Mouse (Mus musculus): ENCODE measurements around the gene Gm11213.
A peak's percentile ranks its signal among the peaks of the same experiment; 100 is the strongest.

Gm11213 gene

DNA sequence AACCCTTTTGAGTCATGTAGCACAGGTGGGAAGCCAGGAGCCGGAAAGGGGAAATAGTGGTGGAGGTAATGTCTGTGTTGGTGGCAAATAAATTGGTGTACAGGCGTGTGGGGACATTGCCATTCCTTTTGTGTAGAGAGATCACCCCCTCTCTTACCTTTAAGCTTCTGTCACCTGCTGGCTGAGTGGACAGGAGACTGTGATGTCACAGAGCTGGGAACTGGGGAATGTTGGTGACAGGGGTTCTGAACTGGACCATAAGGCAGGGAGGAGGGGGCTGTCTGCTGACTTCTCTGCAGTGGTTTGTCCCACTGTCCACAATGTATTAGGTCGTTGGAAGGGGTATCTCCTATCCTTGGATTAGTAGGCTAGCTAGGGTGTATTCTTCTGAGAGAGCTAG, at the start of gene Gm11213:
Gene Gm11213, minus strand, starts transcription at position 317 of the 400 bp plus-strand sequence.
- DNase-seq (ENCODE audit: low read depth, low spot score), result no peak

DNA sequence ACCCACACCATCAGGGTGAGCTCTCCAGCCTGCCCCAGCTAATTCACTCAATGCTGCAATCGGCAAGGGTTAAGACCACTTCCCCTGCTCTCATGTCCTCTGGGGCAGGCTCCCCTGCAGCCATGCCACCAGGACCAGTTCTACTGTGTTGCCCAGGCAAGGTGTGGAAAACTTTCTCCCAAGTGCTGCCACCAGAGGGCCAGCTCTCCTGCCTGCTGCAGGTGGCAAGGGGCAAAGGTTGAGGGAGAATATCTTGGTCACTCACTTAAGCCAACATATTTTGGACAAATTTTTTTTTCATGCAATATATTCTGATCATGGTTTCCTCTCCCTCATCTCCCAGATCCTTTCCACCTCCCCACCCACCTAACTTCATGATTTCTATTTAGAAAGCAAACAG, 49.3 kb upstream of the Gm11213 start:
- DNase-seq (ENCODE audit: low read depth, low spot score), result no peak

DNA sequence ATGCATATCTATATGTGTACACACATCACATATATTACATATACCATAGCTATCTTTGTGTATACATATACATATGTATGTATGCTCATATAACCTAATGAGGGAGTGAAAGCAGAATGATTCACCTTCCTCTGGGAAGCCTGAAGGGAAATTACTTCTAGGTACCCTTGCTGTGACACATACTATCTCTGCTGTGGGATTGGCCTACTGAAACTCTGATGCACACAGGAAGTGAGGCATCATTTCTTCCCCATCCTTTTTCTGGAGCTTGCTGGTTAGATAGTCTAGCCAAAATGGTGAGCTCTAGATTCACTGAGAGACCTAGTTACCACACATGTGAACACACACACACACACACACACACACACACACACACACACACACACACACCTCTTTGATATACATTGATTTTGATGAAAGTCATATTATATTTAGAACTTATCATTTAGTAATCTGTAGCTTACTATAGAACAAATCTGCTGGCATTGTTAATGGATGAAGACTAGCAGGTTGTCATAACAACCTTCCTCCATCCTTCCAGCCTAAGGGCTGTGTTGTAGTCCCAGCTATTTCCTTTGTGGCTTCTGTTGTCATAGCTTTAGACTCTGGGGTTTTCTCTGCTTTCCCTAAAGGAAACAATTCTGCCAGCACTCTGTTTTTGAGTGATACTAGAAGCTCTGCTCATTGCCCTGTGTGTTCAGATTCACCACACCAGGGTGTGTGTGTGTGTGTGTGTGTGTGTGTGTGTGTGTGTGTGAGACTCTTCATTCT, 39.1 kb upstream of the Gm11213 start:
- no peak for DNase-seq (ENCODE audit: low read depth, low spot score)

DNA sequence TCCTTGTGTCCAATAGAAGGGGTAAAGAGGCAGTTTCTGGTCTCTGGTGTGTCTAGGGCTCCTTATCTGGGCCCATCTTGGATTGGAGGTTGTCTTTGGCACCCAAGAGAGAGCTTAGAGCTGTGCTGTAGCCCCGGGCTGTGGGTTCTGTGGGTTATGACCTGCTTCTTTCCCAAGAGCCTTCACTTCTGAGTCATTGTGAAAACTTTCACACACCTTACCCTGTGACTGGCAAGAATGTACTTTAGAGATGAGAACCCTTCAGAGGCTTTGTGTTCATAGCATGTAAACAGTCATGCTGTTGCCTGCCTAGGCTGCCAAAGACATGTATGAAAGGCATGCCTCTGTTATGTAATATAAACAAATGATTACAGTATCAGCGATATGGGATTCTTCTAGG, 34.8 kb upstream of the Gm11213 start:
- no peak for DNase-seq (ENCODE audit: low read depth, low spot score)

DNA sequence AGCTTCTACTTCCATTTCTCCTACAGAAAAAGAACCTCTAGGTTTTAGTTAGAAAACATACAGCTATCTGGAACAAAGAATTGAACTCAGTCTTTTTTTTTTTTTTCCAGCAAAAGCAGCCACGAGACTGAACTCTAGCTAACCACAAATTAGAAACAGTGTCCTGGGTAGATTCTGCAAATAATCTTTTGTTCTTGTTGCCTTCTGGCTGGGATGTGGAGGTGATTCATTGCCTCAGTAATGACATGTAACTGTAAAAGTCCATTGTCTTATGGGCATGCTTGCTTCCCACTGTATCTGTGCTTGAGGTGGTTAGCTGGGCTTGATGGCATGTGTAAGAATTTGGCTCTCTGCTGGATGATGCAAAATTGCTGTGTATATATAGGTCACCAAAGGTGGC, 33.5 kb upstream of the Gm11213 start:
- peak; percentile 11 for DNase-seq (ENCODE audit: low read depth, low spot score)

DNA sequence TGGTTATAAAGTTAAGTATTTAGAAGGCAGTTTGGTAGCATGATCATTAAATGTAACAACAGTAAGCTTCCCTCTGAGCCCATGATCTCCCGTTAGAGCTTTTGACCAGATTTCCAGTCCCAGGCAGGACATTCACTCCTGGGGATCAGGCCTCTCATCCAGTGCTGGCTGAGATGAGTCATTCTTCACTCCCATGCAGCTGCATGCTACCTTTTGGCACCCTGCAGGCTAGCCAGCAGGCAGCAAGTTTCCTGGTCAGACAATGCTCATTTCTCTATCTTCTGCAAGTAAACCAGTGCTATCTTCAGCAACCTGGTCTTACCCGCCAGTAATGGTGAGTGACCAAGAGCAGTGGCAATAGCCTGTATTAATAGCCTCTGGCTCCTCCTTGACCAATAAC, 28.1 kb upstream of the Gm11213 start:
- no peak for DNase-seq (ENCODE audit: low read depth, low spot score)

DNA sequence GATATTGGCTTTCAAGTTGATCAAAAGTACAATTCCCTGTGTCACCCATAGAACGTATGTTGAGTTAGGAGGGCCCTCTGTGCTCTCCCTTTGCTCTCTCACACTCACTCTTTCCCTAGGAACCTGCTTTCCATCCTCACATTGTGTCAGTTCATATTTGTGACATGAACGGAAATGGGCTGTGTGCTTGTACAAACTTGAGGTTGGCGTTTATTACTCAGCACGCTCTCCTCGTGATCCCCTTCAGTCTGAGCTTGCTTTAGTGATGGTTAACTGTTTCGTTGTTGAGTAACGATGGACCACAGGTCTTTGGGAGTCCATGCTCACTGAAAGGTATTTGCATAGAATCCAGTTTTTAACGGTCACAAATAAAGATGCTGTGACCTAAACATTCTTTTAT, 22.1 kb upstream of the Gm11213 start:
- DNase-seq (ENCODE audit: low read depth, low spot score), result no peak

DNA sequence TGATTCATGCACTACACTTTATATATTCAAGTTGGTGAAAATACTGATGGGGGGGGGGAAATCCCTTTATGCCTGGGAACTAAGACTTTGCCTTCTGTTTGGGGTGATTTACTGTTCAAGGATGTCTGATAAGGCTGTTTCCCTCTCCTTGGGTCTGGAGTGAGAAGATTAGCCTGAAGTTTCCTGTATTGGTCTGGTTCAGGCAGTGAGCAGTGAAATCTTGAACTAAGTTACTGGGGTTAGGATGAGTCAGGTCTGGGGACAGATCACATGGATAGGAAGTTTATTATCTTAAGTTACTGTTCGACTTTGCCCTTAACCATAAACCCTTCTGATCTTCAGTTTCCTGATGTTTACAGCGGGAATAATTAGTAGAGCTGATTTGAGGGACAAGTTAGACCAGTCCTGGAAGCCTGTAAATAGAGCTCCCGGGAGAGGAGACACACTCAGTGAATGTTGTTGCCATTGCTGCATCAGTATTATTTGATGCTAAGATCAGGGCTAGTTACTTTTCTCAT, 20.6 kb upstream of the Gm11213 start:
- no peak for DNase-seq (ENCODE audit: low read depth, low spot score)

DNA sequence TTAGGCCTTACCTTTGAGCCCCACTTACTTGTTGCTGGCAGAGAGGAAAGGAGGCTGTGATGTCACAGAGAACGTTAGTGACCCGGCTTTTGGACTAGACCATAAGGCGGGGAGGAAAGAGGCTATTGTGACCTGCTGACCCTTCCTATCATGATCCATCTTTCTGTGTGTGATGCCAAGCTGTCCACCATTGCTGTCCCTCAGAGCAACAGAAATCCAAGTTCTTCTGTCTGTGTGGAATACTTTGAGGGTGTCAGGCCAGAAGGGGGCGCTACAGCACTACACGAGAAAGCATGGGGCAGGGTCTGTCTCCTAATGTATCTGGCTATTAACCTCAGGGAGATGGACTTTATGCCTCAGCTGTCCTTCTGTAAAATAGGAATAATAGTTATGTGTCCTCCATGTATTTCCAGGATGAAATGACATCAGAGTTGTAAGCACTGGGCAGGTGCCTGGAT, 17.3 kb upstream of the Gm11213 start, which contains the start of gene Tex48:
Gene Tex48, minus strand, starts transcription at position 51 of the 458 bp plus-strand sequence.
- no peak for DNase-seq (ENCODE audit: low read depth, low spot score)

DNA sequence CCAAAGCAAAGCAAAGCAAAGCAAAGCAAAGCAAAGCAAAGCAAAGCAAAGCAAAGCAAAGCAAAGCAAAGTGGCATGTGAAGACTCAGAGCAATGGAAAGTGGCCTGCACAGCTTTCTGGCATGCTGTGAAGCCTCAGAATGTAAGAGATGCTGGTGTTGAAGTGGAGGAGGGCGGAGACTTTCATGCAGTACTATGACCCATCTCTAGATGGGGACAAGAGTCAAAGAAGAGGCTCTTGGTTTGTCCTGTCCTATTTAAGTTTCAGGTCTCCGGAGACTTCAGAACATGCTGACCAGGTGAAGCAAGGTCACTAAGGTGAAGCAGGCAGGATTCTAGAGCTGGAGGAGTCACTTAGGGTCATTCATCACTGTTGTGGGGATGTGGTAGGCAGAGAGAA, 16.8 kb upstream of the Gm11213 start:
- peak; percentile 8 for DNase-seq (ENCODE audit: low read depth, low spot score)

DNA sequence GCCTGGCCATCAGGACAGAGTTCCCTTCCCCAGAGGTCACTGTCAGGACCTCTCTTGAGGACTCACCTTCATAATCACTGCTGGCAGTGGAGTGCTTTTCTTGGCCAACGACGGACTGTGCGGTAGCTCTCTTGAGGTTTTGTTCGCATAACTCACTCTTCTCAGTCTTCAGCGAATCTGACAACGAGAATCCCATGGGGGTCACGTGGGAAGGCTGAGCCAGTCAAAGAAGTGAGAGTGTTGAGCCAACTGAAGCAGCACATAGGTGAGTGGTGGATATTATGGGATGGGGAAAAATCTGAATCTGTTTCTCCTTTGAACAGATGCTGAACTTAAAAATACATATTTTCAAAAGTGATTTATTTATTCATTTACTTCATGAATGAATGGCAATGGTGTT, 3.3 kb upstream of the Gm11213 start:
- DNase-seq (ENCODE audit: low read depth, low spot score), result no peak

DNA sequence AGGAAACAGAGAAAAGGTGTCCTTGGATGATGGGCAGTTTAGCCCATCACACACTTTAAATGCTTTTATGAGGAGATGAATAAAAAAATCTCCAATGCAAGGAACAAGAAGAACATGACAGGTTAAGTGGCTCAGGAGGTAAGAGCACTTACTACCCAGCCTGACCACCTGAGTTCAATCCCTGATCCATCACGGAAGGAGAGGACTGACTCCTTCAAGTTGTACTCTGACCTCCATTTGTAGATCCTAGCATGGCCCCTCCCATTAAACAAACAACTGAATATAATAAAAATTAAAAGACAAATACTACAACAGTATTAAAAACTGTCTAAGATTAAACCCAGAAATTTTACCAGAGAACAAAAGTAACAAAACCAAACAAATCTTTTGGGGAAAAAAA, 907 bp upstream of the Gm11213 start:
- DNase-seq (ENCODE audit: low read depth, low spot score), result no peak

DNA sequence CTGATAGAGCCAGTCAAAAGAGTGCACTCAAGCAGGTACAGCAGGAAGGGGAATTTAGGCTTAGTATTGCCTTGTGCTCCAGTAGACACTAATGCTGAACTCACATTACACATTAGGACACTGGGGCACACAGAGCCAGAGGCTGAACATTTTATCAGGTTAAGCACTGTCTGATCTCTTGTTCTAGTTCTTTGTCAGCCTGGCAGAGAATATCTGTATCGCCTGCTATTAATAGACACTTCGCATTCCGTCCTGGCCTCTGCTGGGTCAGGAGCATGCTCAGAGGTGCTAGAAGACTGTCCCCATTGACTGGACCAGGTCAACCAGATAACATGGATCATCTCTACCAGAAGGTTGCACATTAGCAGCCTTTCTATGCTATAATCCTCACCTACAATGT, 484 bp upstream of the Gm11213 start:
- DNase-seq (ENCODE audit: low read depth, low spot score), result no peak

DNA sequence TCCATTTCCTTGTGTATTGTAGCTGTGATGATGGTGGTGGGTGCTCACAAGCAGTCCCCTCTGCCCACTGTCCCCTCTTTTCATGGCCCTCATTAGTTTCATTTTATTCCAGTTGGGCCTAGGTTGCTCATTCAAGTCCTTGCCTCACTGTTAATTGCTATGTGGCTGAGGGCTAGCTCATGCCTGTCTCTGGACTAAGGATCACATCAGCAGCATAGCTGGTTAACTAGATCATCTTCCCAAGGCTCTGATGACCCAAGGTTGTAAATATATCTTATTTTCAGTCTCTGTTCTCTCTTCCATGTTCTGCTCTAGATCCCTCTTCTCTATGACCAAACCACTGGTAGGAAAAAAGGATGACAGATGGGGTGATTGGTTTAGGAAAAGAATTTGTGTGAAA, 3.8 kb downstream of the Gm11213 start:
- DNase-seq (ENCODE audit: low read depth, low spot score), result no peak

DNA sequence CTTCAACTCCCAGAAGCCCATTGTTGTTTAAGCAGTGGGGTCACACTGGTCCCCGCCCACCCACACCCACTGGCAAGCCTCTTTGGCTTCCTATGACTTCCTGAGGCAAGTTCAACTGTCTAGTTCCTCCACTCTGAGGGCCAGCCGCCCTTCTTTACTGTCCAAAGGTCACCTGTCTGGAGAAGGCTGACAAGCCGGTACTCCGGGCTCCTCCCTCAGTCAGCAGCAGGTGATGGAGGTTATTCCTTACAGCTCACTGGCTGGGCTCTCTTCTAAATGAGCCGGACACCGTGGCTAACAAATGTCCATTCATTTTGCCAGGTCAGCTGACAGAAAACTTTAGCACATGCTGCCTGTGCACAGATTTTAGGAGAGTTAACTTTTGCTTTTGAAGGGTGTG, 4.3 kb downstream of the Gm11213 start:
- DNase-seq (ENCODE audit: low read depth, low spot score), result no peak

DNA sequence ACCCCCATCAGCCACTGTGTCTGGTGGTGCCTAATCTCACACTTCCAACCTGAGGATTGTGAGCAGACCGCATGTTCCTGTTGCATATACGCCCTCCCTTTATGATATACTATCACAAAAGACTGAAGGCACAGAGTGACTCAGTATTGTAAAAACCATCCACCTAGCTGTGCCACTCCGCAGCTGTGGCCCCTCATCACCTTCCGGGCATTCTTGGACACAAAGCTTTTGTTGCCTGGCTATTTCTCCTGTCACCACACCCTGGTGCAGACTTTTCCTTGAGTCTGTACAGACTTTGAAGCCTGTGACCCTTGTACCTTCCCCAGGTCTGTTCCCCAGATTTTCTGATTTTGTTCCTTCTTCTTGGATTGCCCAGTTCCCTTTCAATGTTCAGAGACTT, 9.1 kb downstream of the Gm11213 start:
- no peak for DNase-seq (ENCODE audit: low read depth, low spot score)

DNA sequence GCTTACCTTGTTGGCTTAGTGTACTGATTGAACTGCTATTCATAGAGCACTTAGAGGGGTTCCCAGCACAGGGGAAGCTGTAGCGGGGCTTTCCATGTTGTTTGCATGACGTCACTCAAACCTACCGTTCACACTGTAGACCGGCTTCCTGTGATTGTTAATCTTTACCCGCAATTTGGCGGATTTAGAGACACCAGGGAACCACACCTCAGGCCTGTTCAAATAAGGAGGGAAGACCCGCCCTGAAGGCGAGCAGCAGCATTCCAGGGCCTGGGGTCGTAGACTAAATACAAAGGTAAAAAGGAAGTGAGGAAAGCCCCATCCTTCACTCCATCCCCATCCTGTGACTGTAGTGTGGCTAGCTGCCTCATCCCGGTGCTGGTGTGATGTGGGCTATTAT, 9.8 kb downstream of the Gm11213 start:
- DNase-seq (ENCODE audit: low read depth, low spot score), result no peak

DNA sequence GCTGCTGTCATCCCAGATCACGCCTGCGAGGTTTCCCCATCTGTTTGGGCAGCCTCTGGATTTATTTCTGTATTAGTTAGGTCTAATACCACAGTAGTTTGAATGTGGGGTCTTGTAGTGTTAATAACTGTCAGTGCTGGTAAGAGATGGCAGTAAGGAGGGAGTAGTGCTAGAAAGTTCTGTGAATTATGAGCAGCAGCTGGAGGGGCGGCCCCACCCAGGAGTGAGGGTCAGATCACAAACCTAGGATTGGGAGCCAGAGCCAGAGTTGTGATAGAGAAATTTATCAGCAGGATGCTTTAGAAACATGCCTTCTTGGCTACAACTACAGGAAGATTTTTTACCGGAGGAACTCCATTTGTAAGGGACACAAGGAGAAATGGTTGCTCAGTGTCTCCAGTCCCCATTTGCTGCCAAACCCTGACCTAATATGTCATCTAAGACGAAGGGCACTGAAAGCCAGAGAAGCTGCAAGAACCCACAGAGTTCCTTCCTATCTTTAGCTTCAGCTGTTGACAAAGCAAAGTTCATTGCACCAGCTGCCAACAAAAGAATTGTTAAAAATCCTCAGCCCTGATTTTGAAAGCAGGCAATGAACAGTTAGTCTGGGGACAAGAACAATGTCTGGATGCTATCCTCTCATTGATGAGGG, 10.5 kb downstream of the Gm11213 start:
- no peak for DNase-seq (ENCODE audit: low read depth, low spot score)

DNA sequence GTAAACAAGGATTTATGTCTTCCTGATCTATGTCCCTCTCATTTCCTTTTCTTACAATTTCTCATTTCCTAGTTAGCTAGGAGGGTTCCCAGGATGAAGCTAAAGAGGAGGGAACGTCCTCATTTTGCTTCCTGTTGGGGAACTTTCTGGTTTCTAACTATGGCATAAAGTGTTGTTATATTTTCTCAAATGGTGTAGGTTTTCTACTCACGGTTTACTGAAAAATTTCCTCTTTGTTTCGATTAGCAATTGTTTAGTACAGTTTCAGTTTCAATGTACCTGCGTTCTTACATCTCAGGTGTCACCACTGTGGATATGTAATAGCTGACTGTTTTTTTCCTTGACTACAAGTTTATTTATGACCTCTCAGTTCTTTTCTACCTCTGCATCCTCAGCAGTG, 14.5 kb downstream of the Gm11213 start:
- DNase-seq (ENCODE audit: low read depth, low spot score), result no peak

DNA sequence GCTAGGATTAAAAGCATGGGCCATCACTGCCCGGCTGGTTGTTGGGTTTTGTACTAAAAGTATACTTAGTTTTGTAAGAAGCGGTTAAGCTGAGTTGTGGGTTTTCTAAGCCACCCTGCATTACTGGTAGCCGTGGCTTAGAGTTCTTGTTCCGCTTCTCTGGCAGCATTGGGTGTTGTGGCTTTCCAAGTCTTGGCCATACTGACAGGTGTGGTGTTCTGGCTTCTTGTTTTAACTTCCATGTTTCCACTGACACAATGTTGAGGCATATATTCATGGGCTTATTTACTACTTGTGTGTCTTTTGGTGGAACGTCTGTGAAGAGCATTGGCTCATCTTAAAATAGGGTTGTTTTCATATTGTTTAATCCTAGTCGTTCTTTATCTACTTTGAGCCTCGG, 15.1 kb downstream of the Gm11213 start:
- DNase-seq (ENCODE audit: low read depth, low spot score), result no peak

DNA sequence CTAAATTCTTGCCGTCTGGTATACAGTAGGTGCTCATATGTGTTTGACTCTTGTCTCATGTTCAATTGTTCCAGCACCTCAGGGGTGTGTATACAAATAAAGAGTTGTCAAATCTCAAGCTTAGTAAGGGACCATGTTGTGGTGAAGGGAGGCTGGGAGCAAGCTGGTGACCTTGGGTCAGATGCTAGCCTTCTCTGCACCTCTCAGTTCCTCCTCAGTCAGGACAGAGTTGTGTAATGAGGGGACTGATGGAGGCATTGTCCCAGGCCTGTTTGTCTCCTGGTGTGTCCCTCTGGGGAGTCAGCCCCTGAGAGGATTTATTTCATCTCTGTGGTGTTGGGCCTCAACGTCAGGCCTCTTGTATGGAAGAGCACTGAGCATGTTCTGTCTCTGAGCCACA, 18.8 kb downstream of the Gm11213 start:
- no peak for DNase-seq (ENCODE audit: low read depth, low spot score)

DNA sequence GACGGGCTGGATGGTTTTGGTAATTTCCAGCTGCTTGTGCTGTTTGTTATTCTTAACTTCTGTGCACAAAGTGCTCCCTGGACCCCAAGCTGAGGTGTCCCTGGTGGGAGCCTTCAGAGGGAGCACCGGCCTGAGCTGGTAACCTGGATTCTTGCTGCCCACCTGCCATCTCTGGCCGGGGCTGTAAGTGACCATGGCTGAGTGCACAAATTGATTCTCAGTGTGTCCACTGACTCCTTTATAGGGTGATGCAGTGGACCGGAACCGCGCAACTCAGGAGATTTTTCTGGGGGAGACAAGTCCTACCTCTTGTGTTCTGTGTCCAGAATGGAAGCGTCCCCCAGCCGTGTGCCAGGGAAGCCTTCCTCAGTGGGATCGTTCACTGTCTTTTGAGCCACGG, 19.8 kb downstream of the Gm11213 start:
- DNase-seq (ENCODE audit: low read depth, low spot score), result no peak

DNA sequence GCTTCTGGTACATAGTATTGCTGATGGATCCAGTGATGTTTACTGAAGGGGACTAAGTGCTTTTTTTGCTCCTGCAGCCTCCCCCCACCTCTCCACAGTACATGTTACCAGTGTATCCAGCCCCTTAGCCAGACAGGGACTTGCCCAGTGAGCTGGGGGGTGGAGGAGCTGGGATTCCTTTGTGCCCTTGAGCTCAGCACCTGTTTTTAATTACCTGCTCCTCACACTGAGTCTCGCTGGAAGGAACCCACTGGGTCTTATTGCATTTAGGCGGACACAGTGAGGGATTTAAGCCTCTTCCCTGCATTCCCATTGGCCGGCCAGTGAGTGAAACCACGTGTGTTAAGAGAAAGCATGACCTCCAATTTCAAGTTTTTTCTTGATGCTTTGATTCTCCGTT, 22.5 kb downstream of the Gm11213 start:
- no peak for DNase-seq (ENCODE audit: low read depth, low spot score)

Measured in brain, adult 2 months (tissue).